Mouse (Mus musculus) limb, embryonic 12.5 days (tissue): ENCODE measurements around the gene Fam92b. TPM values are rescaled to one million over a fixed set of nuclear protein-coding genes. Genes with fewer than 3 reads are reported as not detected.
A peak's percentile ranks its signal among the peaks of the same experiment; 100 is the strongest.

Experiments used
- ATAC-seq: fragments of 200-750 bp; cut with Nextera tagmentation; 2 replicates; pipeline ENCODE4 v1.8.0; 2017; ENCODE audit warnings: low read depth, moderate TSS enrichment; ENCODE audit not compliant: insufficient number of reproducible peaks, insufficient read depth, low FRiP score, low TSS enrichment
- H3K27ac ChIP-seq: fragments of 300-500 bp; sonication (generic); 2 replicates; pipeline ENCODE4 v1.5.1; 2016; ENCODE audit warnings: mild to moderate bottlenecking, moderate library complexity
- H3K27me3 ChIP-seq: fragments of 300-500 bp; sonication (generic); 2 replicates; pipeline ENCODE4 v1.6.1; 2016; ENCODE audit warnings: mild to moderate bottlenecking, moderate library complexity
- H3K36me3 ChIP-seq: fragments of 300-500 bp; sonication (generic); 2 replicates; pipeline ENCODE4 v1.6.1; 2016; ENCODE audit warnings: mild to moderate bottlenecking, moderate library complexity
- H3K4me1 ChIP-seq: fragments of 300-500 bp; sonication (generic); replicated peaks from 2 replicates; pipeline ENCODE4 v1.6.1; 2016
- H3K4me2 ChIP-seq: fragments of 300-500 bp; sonication (generic); 2 replicates; pipeline ENCODE4 v1.6.1; 2016; ENCODE audit warnings: mild to moderate bottlenecking, moderate library complexity
- H3K4me3 ChIP-seq: fragments of 300-500 bp; sonication (generic); replicated peaks from 2 replicates; pipeline ENCODE4 v1.5.1; 2016; ENCODE audit warnings: mild to moderate bottlenecking
- H3K9ac ChIP-seq: fragments of 300-500 bp; sonication (generic); replicated peaks from 2 replicates; pipeline ENCODE4 v1.6.1; 2016; ENCODE audit warnings: mild to moderate bottlenecking, moderate library complexity
- H3K9me3 ChIP-seq: fragments of 300-500 bp; sonication (generic); 2 replicates; pipeline ENCODE4 v1.6.1; 2016; ENCODE audit warnings: mild to moderate bottlenecking, moderate library complexity
- WGBS: fragments of 180-500 bp; shearing (Covaris S2); methylation state at CpG from one replicate; pipeline ENCODE4 v1.1.7; 2016; 5-methylcytosine and 5-hydroxymethylcytosine counted together
- polyA plus RNA-seq: library from polyadenylated mRNA; unstranded; fragments of >200 nt; fragmentation: Nextera tagmentation; extraction: Ambion mirVana; gene quantifications from 2 replicates; pipeline ENCODE4 v1.2.1, GENCODE M21; 2016

The Fam92b gene
- polyA plus RNA-seq, 1 experiment from 2014 or later: not detected

DNA sequence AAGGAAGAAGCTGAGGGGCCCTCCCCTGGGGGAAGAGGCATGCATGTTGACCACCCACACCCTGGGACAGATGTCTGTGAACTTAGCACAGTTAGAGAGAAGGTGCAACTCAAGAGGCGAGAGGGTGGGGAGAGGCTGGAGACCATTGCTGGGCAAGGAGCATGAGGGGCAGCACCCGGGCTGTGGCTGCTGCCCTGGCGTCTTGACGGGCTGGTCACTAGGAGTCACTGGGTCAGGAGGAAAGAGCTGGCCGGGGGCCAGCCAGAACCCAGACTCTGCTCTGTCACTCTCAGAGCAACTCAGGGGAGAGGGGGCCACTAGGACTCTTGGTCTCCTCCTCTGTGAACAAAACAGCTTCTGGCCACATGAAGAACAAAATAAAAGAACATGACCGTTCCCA lies 12.2 kb upstream of the Fam92b start:
- Histone ChIP-seq H3K4me2 (no peak overlapping the region), H3K9me3 (no peaks in the 10 kb centered on the region), H3K4me3 (no peak overlapping the region), H3K36me3 (no peaks in the 10 kb centered on the region), H3K27ac (peak overlapping the region; percentile 94; the same call in 1 of the 2 replicates), H3K9ac (no peak overlapping the region), H3K4me1 (peaks cover 63% of the 10 kb centered on the region), H3K27me3 (no peaks in the 10 kb centered on the region)
- no peak for ATAC-seq
- WGBS: 76% methylated on average over 6 of the region's 6 CpGs

DNA sequence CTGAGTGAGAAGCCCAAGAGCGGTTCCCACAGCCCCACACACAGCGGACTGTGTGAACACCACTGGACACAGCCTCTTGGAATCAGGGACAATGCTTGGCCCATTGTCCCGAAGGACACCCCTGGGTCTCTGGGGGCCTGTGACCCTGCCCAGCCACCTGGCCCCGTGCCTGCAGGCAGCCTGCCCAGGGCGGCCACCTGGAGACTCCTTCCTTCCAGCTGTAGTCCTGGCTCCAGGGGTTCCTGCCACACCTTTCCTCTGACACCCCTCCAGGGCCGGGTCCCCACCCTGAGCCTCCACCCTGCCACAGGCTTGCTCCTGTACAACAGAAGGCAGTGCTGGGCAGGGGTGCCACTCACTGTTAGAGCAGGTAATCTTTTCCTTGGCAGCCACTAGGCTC lies 11.2 kb upstream of the Fam92b start:
- ATAC-seq: no peak
- Histone ChIP-seq H3K4me1 (peaks cover 71% of the 10 kb centered on the region), H3K9me3 (no peaks in the 10 kb centered on the region), H3K27ac (no peak overlapping the region), H3K4me2 (no peak overlapping the region), H3K36me3 (no peaks in the 10 kb centered on the region), H3K27me3 (no peaks in the 10 kb centered on the region), H3K9ac (no peak overlapping the region), H3K4me3 (no peak overlapping the region)
- WGBS: 87% methylated on average over 6 of the region's 6 CpGs

DNA sequence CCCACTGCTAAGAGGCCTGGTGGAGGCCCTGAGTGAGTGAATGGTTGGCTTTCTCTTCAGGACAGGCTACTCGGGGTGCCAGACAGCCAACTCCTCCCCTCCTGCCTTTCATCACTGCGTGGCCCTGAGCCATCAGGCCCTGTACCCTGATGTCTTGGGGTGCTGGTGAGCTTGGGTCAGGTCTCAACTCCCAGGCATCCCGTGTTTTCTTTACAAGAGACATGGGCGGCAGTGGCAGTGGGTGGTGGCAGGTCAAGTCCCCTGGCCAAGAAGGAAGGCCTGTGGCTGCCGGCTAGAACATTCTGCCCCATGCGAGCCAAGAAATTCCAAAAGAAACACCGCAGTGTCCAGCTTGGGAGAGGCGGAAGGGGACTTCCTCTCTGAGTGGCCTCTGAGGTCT lies 9.2 kb upstream of the Fam92b start:
- Histone ChIP-seq H3K4me2 (no peak overlapping the region), H3K9me3 (no peaks in the 10 kb centered on the region), H3K9ac (no peak overlapping the region), H3K36me3 (no peaks in the 10 kb centered on the region), H3K27ac (no peak overlapping the region), H3K4me1 (peaks cover 65% of the 10 kb centered on the region), H3K27me3 (no peaks in the 10 kb centered on the region), H3K4me3 (no peak overlapping the region)
- ATAC-seq: no peak
- 68% methylated on average over 8 of the region's 8 CpGs for whole genome bisulfite sequencing

DNA sequence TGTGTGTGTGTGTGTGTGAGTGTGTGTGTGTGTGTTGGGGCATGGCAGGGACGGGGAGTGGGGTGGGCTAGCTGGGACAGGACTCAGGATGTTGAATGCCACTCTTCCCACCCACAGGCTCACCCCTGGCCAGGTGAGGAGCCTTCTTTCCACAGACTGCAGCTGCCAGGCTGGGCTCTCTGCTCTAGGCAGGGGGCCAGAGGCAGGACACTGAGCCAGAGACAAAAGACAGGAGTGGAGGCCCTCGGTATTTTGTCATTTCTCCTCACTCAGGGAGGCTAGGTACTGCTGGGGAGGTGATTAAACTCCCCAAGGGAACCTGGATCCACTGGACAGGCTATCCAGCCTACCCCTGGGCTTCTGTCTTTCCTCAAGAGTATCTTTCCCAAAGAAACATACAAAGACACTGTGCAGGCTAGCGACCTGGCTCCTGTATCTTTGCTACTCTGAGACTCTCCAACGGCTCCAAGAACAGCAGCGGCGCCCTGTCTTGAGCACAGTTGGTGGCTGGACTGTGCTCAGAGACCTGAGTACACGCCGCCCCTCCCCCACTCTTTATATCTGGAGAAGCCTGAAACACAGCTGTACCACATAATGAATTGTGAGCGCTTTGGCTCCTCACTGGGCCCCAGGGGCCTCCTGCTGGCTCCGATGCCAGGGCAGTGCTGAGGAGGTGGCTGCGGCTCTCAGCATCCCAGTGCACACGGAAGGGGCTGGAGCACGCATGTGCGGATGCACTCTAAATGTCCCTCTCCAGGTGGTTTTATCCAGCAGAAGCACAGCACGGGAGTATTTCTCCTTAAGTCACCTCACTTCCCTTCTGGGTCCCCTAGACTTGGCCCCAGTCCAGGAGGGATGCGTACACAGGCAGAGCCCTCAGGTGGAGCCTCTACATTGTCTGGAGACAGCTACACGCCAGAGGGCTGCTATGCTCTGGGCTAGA lies 7.9 kb upstream of the Fam92b start:
- H3K27ac ChIP-seq: peak overlapping the region; percentile 92
- no peaks in the 10 kb centered on the region for H3K9me3 ChIP-seq
- peak overlapping the region; percentile 42; the same call in 1 of the 2 replicates for H3K9ac ChIP-seq
- H3K4me1 ChIP-seq: peaks cover 60% of the 10 kb centered on the region
- H3K27me3 ChIP-seq: no peaks in the 10 kb centered on the region
- 24% methylated on average over 16 of the region's 17 CpGs for WGBS
- H3K36me3 ChIP-seq: no peaks in the 10 kb centered on the region
- H3K4me2 ChIP-seq: peak overlapping the region; percentile 43
- H3K4me3 ChIP-seq: no peak overlapping the region
- no peak for ATAC-seq

DNA sequence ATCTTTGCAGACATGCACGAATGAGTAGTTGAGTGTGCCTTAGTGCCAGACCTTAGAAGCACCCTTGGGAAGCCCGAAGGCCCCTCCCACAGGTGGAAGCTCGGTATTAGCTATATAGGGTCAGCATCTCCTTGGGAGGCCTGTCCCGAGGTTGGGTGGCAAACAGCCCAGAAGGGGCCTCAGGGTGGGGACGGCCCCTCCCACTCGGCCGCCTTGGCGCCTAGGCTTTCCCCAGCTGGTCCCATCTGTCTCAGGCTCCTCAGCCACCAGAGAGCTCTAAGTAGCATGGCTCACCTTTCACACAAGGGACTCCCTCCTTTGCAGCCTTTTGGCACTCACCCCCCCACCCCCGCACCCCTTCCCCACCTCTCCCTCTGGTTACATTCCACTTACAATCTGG lies 7.1 kb upstream of the Fam92b start:
- no peak for ATAC-seq
- H3K27me3 ChIP-seq: no peaks in the 10 kb centered on the region
- 0 out of 2 replicates have a peak overlapping the region, but pooled peaks have one; percentile 43 for H3K4me2 ChIP-seq
- H3K27ac ChIP-seq: peak overlapping the region; percentile 92
- H3K4me1 ChIP-seq: peaks cover 57% of the 10 kb centered on the region
- H3K36me3 ChIP-seq: no peaks in the 10 kb centered on the region
- 19% methylated on average over 9 of the region's 9 CpGs for WGBS
- H3K9ac ChIP-seq: no peak overlapping the region; the same call in 1 of the 2 replicates
- no peaks in the 10 kb centered on the region for H3K9me3 ChIP-seq
- no peak overlapping the region for H3K4me3 ChIP-seq

DNA sequence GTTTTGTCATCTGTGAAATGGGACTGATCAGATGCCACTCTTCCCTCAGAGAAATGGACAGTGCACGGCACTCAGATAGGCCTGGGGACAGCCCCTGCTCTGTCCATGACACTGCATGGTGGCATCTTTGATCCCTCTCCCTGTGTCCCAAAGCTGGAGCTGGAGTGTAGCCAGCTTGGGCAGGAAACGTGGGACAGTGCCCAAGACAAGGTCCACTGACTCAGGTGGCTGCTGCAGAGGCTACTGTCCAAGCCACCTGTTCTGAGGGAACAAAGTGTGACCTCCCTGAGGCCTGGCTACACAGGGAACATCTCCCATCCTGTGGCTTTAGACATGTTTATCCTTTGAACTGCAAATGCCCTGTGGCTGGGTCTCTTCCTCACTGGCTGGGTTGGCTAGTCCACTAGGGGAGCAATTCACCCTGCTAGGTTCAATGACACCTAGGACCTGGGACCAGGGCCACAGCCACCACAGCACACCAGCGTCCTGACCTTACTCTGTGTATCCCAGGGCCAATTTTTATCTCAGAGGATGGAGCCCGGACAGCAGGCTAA lies 4.7 kb upstream of the Fam92b start:
- no peak overlapping the region for H3K4me2 ChIP-seq
- H3K36me3 ChIP-seq: no peaks in the 10 kb centered on the region
- peaks cover 2% of the 10 kb centered on the region; the same call in 1 of the 2 replicates for H3K27me3 ChIP-seq
- H3K4me3 ChIP-seq: no peak overlapping the region
- no peaks in the 10 kb centered on the region for H3K9me3 ChIP-seq
- no peak overlapping the region for H3K9ac ChIP-seq
- ATAC-seq: no peak
- peaks cover 66% of the 10 kb centered on the region for H3K4me1 ChIP-seq
- H3K27ac ChIP-seq: no peak overlapping the region
- WGBS: 66% methylated on average over 4 of the region's 4 CpGs

DNA sequence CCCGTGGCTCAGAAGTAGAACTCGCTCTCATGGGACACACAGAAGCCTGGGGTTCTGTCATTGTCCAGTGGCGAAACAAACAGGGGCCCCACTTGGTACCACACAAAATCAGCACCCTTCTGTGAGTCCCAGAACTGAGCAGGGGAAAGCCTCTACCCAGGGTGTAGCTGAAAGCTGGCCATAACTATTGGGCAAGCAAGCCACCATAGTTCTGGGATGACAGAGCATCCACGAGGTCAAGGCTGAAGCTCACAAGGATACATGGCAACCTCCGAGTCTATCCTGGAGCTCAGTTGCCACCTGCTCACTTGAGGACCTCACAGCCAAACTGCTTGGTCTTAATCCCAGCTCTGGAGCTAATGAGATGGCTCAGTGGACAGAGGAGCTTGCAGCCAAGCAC lies 4.0 kb upstream of the Fam92b start:
- H3K9me3 ChIP-seq: no peaks in the 10 kb centered on the region
- H3K27ac ChIP-seq: no peak overlapping the region
- 90% methylated on average over 5 of the region's 5 CpGs for WGBS
- peaks cover 66% of the 10 kb centered on the region for H3K4me1 ChIP-seq
- no peak overlapping the region for H3K4me2 ChIP-seq
- H3K27me3 ChIP-seq: peaks cover 8% of the 10 kb centered on the region; the same call in 1 of the 2 replicates
- H3K4me3 ChIP-seq: no peak overlapping the region
- no peaks in the 10 kb centered on the region for H3K36me3 ChIP-seq
- H3K9ac ChIP-seq: no peak overlapping the region
- no peak for ATAC-seq

DNA sequence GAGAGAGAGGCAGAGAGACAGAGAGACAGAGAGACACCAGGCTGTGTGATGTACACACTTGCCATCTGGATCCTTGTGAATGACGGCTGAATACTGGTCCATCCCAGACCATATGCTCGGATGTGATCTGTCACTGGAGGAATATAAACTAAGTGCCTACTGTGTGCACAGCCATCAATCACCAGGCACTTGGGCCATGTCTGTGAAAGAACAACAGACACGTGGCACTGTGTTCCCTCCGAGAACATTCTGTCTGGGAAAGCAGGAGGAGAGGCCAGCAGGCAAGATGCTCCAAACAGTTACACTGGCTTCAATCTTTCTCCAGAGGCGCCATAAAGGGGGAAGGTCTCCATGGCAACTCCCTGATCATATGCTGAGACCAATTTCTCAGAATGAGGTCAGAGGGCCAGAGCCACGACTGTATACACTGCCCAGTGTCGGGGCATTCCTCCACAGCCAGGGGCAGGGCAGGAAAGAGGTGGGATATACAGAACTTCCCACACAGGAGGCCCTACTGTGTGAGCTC lies 3.2 kb upstream of the Fam92b start:
- Histone ChIP-seq H3K4me2 (no peak overlapping the region), H3K9me3 (no peaks in the 10 kb centered on the region), H3K4me1 (peaks cover 61% of the 10 kb centered on the region), H3K27ac (no peak overlapping the region), H3K9ac (no peak overlapping the region), H3K4me3 (no peak overlapping the region), H3K36me3 (no peaks in the 10 kb centered on the region), H3K27me3 (peaks cover 15% of the 10 kb centered on the region; the same call in 1 of the 2 replicates)
- ATAC-seq: no peak
- 41% methylated on average over 7 of the region's 7 CpGs for WGBS

DNA sequence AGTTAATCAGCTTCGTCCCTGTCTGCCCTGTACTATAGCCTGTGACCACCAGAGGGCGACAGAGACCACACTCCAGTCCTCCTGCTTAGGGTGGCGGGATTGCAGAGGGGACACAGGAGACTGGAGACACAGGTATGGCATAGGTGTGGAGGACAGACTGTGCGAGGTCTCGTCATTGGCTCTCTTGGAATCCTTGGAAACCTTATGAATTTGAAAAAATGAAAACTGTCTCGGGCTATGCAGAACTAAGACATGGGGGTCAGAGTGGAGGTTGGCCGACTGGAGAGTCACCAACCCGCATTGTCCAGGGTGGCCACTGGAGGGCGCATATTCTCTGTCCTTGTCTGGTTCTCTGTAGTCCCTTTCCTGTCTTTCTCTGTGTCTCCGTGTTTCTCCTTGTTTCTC lies 1.8 kb upstream of the Fam92b start:
- no peak overlapping the region for H3K4me3 ChIP-seq
- no peaks in the 10 kb centered on the region for H3K36me3 ChIP-seq
- under 1% methylated on average over 10 of the region's 10 CpGs for WGBS
- peak overlapping the region; percentile 47 for H3K4me2 ChIP-seq
- H3K27ac ChIP-seq: no peak overlapping the region
- H3K4me1 ChIP-seq: peaks cover 46% of the 10 kb centered on the region
- H3K9me3 ChIP-seq: no peaks in the 10 kb centered on the region
- H3K27me3 ChIP-seq: peaks cover 29% of the 10 kb centered on the region
- no peak overlapping the region for H3K9ac ChIP-seq
- peak; percentile 32 for ATAC-seq

DNA sequence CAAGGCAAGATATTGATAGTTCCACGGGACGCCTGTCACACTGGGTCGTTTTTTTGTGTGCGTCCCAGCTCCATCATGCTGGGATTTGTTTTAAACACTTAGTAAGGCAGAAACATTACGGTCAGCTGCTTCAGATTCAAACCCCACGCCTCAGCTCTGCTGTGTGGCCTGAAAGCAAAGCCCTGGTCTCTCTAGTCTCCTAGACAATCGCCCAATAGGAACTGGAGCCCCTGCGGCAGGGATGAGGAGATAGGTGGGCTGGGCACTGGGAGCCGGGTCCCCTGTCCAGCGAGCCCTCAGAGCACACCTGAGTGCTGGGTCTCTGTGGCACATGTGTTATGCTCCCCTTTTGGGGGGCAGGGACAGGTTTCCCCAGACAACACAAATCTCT lies 853 bp upstream of the Fam92b start:
- Histone ChIP-seq H3K9me3 (no peaks in the 10 kb centered on the region), H3K4me1 (peaks cover 42% of the 10 kb centered on the region), H3K9ac (no peak overlapping the region; the same call in 1 of the 2 replicates), H3K27me3 (peaks cover 34% of the 10 kb centered on the region), H3K4me2 (peak overlapping the region; percentile 61), H3K36me3 (no peaks in the 10 kb centered on the region), H3K4me3 (peak overlapping the region; percentile 23; the same call in 1 of the 2 replicates), H3K27ac (no peak overlapping the region)
- WGBS: 6% methylated on average over 10 of the region's 10 CpGs
- no peak for ATAC-seq

DNA sequence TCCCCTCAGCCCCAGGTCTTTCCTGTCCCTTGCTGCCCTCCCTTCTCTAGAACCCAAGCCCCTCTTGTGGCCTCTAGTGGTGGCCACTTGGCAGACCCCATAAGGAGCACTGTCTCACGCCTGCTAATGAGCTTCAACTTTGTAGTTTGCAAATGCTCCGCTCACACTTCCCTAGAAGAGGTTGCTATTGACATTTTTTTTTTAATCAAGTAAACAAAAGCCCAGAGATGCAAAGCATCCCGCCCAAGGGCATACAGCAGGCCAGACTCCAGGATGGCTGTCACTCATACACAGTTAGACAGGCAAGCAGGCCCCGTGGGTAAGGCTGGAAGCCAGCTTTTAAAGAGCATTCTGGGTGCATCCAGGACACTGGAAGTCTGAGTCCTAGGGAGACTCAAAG lies 661 bp downstream of the Fam92b start:
- WGBS: 15% methylated on average over 4 of the region's 4 CpGs
- Histone ChIP-seq H3K27ac (no peak overlapping the region), H3K9me3 (no peaks in the 10 kb centered on the region), H3K4me1 (peaks cover 42% of the 10 kb centered on the region), H3K27me3 (peaks cover 43% of the 10 kb centered on the region), H3K4me3 (no peak overlapping the region), H3K36me3 (no peaks in the 10 kb centered on the region), H3K9ac (no peak overlapping the region), H3K4me2 (peak overlapping the region; percentile 61; the same call in 1 of the 2 replicates)
- ATAC-seq: no peak
